Mouse (Mus musculus) ES-Bruce4 (cell line): ENCODE results near the gene Brca1.
A peak's percentile ranks its signal among the peaks of the same experiment; 100 is the strongest.

Source experiments
- CTCF ChIP-seq: IDR thresholded peaks from one replicate; pipeline ENCODE4 v1.8.1; 2011; ENCODE audit warnings: low read depth, low read length
- EP300 ChIP-seq: IDR thresholded peaks from 2 replicates; pipeline ENCODE4 v1.6.1; 2011; ENCODE audit warnings: low read depth, low read length; ENCODE audit not compliant: insufficient read depth
- POLR2A ChIP-seq: IDR thresholded peaks from one replicate; pipeline ENCODE4 v1.8.1; 2011; ENCODE audit warnings: low read length; ENCODE audit not compliant: insufficient read depth

DNA sequence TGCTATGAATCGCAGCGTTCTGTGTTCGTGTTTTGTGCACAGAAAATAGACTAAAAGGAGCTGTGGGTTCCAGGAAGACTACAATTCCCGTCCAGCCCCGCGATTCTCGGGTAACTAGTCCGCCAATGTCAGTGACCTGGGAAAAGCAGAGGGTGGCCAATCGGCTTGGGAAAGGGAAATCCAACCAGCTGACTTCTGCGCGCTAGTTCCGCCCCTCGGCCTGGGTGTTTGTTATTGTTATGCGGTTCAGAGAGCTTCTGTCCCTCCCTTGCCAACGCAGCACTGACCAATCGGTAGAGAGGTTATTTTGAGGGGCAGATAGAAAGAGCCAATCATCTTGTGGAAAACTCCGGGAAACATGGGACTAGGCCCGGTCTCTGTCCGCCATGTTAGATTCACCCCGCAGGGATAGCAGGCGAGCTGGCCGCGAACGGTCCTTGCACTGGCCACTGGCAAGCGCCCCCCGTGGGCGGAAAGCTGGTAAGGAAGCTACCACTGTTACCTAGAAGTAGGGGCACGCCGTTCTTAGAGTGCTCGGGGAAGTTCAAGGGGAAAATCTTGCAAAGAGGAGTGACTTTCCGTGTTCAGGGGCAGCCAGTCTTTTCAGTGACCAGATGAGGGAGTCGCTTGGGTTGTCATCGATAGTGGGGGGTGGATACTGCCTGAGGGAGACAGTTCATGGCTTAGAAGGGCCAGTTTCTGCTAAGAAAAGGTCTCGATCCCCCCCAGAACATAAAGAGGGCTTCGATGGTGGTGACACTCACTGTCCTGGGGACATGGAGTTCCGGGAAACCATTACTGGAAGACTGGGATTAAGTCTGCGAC lies 933 bp upstream of the Brca1 start:
- no peak for TF ChIP-seq CTCF
- peak; percentile 87 for TF ChIP-seq POLR2A
- no peak for TF ChIP-seq EP300
